Mouse (Mus musculus): ENCODE data around the gene Zfp691. TPM values are rescaled to one million over a fixed set of nuclear protein-coding genes. Genes with fewer than 3 reads are reported as not detected.

Zfp691 gene
- polyA plus RNA-seq, 1 experiment from 2014 or later: 6.1 TPM

- H3K9ac ChIP-seq (replicated peaks; ENCODE audit: low read depth, low read length): no peak overlapping the region
- no peak overlapping the region for H3K4me3 ChIP-seq (replicated peaks; ENCODE audit: low read length)
- H3K9me3 ChIP-seq (ENCODE audit: control insufficient read depth, low read length): no peaks in the 10 kb centered on the region
- H3K4me2 ChIP-seq (ENCODE audit: low read length): no peak overlapping the region
- no peaks in the 10 kb centered on the region for H3K36me3 ChIP-seq (ENCODE audit: control insufficient read depth, insufficient read depth)
- 73% methylated on average over 3 of the region's 3 CpGs for WGBS
- H3K27me3 ChIP-seq (replicated peaks; ENCODE audit: control insufficient read depth, insufficient read depth, low read length): no peaks in the 10 kb centered on the region
- H3K27ac ChIP-seq (ENCODE audit: low read length): no peak overlapping the region
- H3K4me1 ChIP-seq (replicated peaks; ENCODE audit: control insufficient read depth, insufficient read depth, low read length): peaks cover 3% of the 10 kb centered on the region
- no peak for ATAC-seq
These were observed 17.3 kb upstream of the Zfp691 start for GRCm38 (mm10) chr4:119191273-119191672.

- Histone ChIP-seq H3K27me3 (replicated peaks; ENCODE audit: control insufficient read depth, insufficient read depth, low read length) (no peaks in the 10 kb centered on the region), H3K4me1 (replicated peaks; ENCODE audit: control insufficient read depth, insufficient read depth, low read length) (no peaks in the 10 kb centered on the region), H3K27ac (ENCODE audit: low read length) (no peak overlapping the region), H3K4me2 (ENCODE audit: low read length) (no peak overlapping the region), H3K4me3 (replicated peaks; ENCODE audit: low read length) (no peak overlapping the region), H3K9me3 (ENCODE audit: control insufficient read depth, low read length) (no peaks in the 10 kb centered on the region), H3K36me3 (ENCODE audit: control insufficient read depth, insufficient read depth) (no peaks in the 10 kb centered on the region), H3K9ac (replicated peaks; ENCODE audit: low read depth, low read length) (no peak overlapping the region)
- WGBS: 86% methylated on average over 8 of the region's 8 CpGs
- ATAC-seq: no peak
These were observed 16.6 kb upstream of the Zfp691 start for GRCm38 (mm10) chr4:119190618-119191017.

DNA sequence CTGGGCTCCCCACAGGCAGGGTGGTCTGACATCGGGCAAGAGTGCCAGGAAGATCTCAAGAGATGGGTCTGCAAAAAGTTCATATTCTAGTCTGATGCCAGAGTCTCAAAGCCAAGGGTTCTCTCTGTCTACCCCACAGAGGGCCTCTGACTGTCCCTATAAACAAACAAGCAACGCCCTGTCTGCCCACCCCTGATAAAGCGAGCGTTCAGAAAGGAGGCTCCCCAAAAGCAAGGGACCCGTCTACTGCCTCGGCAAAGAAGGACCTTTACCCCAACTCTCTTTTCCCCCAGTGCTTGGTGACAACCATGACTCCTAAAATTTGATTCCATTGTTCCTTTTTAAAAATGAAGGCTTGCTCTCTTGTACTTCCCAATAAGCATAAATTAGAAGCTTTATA lies 15.9 kb upstream of the Zfp691 start, which contains the start of gene Ermap:
Ermap (minus strand) TSS at position 148 of the 400 bp plus-strand sequence.
- Histone ChIP-seq H3K4me1 (replicated peaks; ENCODE audit: control insufficient read depth, insufficient read depth, low read length) (no peaks in the 10 kb centered on the region), H3K27ac (ENCODE audit: low read length) (no peak within 1 kb of the TSS), H3K4me3 (replicated peaks; ENCODE audit: low read length) (no peak within 1 kb of the TSS), H3K36me3 (ENCODE audit: control insufficient read depth, insufficient read depth) (no peaks in the 10 kb centered on the region), H3K4me2 (ENCODE audit: low read length) (no peak within 1 kb of the TSS), H3K9me3 (ENCODE audit: control insufficient read depth, low read length) (no peaks in the 10 kb centered on the region), H3K9ac (replicated peaks; ENCODE audit: low read depth, low read length) (no peak within 1 kb of the TSS), H3K27me3 (replicated peaks; ENCODE audit: control insufficient read depth, insufficient read depth, low read length) (no peaks in the 10 kb centered on the region)
- WGBS: 84% methylated on average over 6 of the region's 6 CpGs
- no peak for ATAC-seq

DNA sequence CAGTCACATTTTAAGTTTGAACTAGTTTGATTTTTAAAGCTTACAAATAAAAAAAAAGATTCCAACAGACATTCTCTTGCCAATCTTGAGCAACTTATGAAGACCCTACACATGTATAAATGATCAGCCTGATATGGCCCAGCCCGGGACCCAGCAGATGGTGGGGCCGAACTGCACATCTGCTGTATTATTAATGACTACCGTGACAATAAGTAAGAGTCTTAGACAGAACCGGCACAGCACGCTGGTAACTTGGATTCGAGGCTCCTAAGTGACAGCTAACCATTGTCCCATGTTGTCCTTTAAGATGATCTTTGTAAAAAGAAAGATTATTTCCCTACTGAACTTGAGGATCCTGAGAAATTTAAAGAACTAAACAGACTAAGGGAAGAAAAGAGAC lies 15.4 kb upstream of the Zfp691 start:
- H3K27me3 ChIP-seq (replicated peaks; ENCODE audit: control insufficient read depth, insufficient read depth, low read length): no peaks in the 10 kb centered on the region
- H3K27ac ChIP-seq (ENCODE audit: low read length): no peak overlapping the region
- H3K9me3 ChIP-seq (ENCODE audit: control insufficient read depth, low read length): no peaks in the 10 kb centered on the region
- H3K36me3 ChIP-seq (ENCODE audit: control insufficient read depth, insufficient read depth): no peaks in the 10 kb centered on the region
- 65% methylated on average over 6 of the region's 6 CpGs for WGBS
- H3K4me1 ChIP-seq (replicated peaks; ENCODE audit: control insufficient read depth, insufficient read depth, low read length): no peaks in the 10 kb centered on the region
- no peak overlapping the region for H3K9ac ChIP-seq (replicated peaks; ENCODE audit: low read depth, low read length)
- ATAC-seq: no peak
- no peak overlapping the region for H3K4me3 ChIP-seq (replicated peaks; ENCODE audit: low read length)
- no peak overlapping the region for H3K4me2 ChIP-seq (ENCODE audit: low read length)

DNA sequence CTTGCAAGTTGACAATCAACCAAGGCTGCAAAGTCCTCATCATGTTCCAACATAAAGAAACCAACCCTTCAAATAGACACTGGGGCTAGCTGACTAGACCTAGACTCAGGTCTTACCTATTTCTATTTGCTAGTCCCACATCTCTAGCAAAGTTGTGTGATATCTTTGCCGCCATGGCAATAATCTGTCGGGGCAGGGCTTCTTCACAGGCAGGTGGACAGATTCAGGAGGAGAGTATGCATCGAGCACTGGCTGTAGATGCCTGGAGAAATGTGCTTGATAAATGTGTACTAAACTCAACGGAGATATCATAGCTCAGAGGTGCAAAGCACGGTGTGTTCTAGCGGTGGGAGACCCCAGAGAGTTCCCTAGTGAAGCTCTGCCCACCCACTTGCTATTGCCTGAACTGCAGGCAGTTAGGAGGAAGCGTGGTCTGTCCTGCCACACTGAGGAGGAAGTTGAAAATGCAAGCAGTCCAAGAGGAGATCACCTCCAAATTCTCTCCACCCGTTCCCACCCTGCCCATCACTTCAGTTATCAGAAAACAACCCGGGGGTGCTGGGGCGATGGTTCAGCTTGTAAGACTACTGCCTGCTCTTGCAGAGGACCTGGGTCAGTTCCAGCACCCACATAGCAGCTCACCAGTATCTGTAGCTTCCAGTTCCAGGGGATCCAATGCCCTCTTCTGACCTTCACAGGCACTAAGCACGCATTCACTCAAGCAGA lies 14.2 kb upstream of the Zfp691 start:
- H3K4me3 ChIP-seq (replicated peaks; ENCODE audit: low read length): no peak overlapping the region
- ATAC-seq: no peak

DNA sequence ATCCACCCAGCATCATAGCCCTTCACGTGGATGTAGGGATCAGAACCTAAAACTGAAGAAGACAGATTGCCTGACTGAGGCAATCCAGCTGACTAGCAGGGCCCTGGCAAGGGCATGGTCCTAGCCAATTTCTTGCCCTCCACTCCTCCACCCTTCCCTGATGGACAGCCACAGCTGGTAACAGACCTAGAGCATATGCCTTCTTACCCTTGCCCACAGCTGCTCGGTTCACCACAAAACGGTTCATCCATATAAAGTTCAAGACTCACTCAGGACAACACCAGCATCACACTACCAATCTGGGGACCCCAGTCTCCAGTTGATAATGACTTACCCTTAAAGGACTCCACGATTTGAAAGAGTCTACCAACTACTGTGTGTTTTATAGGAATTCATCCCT lies 11.8 kb upstream of the Zfp691 start:
- ATAC-seq: no peak
- no peaks in the 10 kb centered on the region for H3K27me3 ChIP-seq (replicated peaks; ENCODE audit: control insufficient read depth, insufficient read depth, low read length)
- H3K27ac ChIP-seq (ENCODE audit: low read length): no peak overlapping the region
- H3K36me3 ChIP-seq (ENCODE audit: control insufficient read depth, insufficient read depth): no peaks in the 10 kb centered on the region
- H3K4me3 ChIP-seq (replicated peaks; ENCODE audit: low read length): no peak overlapping the region
- H3K4me2 ChIP-seq (ENCODE audit: low read length): no peak overlapping the region
- 93% methylated on average over 4 of the region's 4 CpGs for WGBS
- H3K9ac ChIP-seq (replicated peaks; ENCODE audit: low read depth, low read length): no peak overlapping the region
- H3K9me3 ChIP-seq (ENCODE audit: control insufficient read depth, low read length): no peaks in the 10 kb centered on the region
- no peaks in the 10 kb centered on the region for H3K4me1 ChIP-seq (replicated peaks; ENCODE audit: control insufficient read depth, insufficient read depth, low read length)

More for the DNA sequence above, 14.2 kb upstream of the Zfp691 start:
- no peak overlapping the region for H3K4me2 ChIP-seq (ENCODE audit: low read length)
- H3K9me3 ChIP-seq (ENCODE audit: control insufficient read depth, low read length): no peaks in the 10 kb centered on the region
- H3K36me3 ChIP-seq (ENCODE audit: control insufficient read depth, insufficient read depth): no peaks in the 10 kb centered on the region
- no peaks in the 10 kb centered on the region for H3K4me1 ChIP-seq (replicated peaks; ENCODE audit: control insufficient read depth, insufficient read depth, low read length)
- H3K27ac ChIP-seq (ENCODE audit: low read length): no peak overlapping the region
- H3K9ac ChIP-seq (replicated peaks; ENCODE audit: low read depth, low read length): no peak overlapping the region
- 59% methylated on average over 11 of the region's 11 CpGs for WGBS
- no peaks in the 10 kb centered on the region for H3K27me3 ChIP-seq (replicated peaks; ENCODE audit: control insufficient read depth, insufficient read depth, low read length)

- ATAC-seq: no peak
- Histone ChIP-seq H3K4me2 (ENCODE audit: low read length) (no peak overlapping the region), H3K36me3 (ENCODE audit: control insufficient read depth, insufficient read depth) (no peaks in the 10 kb centered on the region), H3K27ac (ENCODE audit: low read length) (no peak overlapping the region), H3K9me3 (ENCODE audit: control insufficient read depth, low read length) (no peaks in the 10 kb centered on the region), H3K4me1 (replicated peaks; ENCODE audit: control insufficient read depth, insufficient read depth, low read length) (no peaks in the 10 kb centered on the region), H3K27me3 (replicated peaks; ENCODE audit: control insufficient read depth, insufficient read depth, low read length) (no peaks in the 10 kb centered on the region), H3K9ac (replicated peaks; ENCODE audit: low read depth, low read length) (no peak overlapping the region), H3K4me3 (replicated peaks; ENCODE audit: low read length) (no peak overlapping the region)
- 19% methylated on average over 1 of the region's 1 CpGs for WGBS
These were observed 9.5 kb upstream of the Zfp691 start for GRCm38 (mm10) chr4:119183525-119183924.

DNA sequence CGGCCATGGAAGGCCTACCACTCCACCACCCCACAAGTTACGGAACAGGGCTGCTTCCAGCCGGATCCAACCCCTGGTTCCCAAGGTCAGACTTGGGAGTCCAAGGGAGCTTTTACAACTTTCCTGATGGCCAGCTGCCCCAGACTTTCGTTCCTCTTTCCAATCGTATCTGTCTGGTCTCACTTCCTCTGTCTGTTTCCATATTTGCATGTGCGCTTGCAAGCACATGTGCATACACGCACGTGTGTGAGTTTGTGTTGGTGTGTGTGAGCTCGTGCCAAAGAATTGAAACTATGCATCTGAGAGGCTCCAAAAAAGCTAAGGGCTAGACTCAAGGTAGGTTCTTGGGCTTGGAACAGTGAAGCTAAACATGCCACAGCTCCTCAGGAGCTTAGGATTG lies 7.5 kb upstream of the Zfp691 start:
- no peaks in the 10 kb centered on the region for H3K27me3 ChIP-seq (replicated peaks; ENCODE audit: control insufficient read depth, insufficient read depth, low read length)
- no peaks in the 10 kb centered on the region for H3K4me1 ChIP-seq (replicated peaks; ENCODE audit: control insufficient read depth, insufficient read depth, low read length)
- H3K4me3 ChIP-seq (replicated peaks; ENCODE audit: low read length): no peak overlapping the region
- H3K9ac ChIP-seq (replicated peaks; ENCODE audit: low read depth, low read length): no peak overlapping the region
- no peak for ATAC-seq
- H3K4me2 ChIP-seq (ENCODE audit: low read length): no peak overlapping the region
- no peaks in the 10 kb centered on the region for H3K36me3 ChIP-seq (ENCODE audit: control insufficient read depth, insufficient read depth)
- H3K9me3 ChIP-seq (ENCODE audit: control insufficient read depth, low read length): no peaks in the 10 kb centered on the region
- no peak overlapping the region for H3K27ac ChIP-seq (ENCODE audit: low read length)
- WGBS: 86% methylated on average over 9 of the region's 9 CpGs

DNA sequence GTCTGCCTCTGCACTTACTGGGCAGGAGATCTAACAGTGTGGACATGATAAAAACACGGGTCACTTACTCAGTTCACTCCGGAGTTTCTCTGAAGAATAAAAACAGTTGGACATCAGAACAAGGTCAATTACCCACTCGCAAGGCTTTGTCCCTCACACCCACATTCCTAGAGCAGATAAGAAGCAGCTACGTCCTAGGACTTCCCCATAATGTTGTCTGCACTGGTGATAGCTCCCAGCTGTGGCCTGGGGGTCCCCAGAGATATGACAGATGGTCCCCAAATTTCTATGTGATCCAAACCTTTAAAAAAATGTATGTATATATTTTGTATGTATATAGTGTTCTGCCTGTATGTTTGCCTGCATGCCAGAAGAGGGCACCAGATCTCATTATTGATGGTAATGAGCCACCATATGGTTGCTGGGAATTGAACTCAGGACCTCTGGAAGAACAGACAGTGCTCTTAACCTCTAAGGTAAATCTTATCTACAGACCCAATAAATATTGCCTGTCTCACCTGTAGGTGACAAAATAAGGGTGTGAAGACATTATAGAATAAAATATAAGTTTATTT lies 6.2 kb upstream of the Zfp691 start:
- Histone ChIP-seq H3K9ac (replicated peaks; ENCODE audit: low read depth, low read length) (no peak overlapping the region), H3K36me3 (ENCODE audit: control insufficient read depth, insufficient read depth) (no peaks in the 10 kb centered on the region), H3K4me2 (ENCODE audit: low read length) (no peak overlapping the region), H3K27ac (ENCODE audit: low read length) (no peak overlapping the region), H3K27me3 (replicated peaks; ENCODE audit: control insufficient read depth, insufficient read depth, low read length) (no peaks in the 10 kb centered on the region), H3K4me1 (replicated peaks; ENCODE audit: control insufficient read depth, insufficient read depth, low read length) (no peaks in the 10 kb centered on the region), H3K4me3 (replicated peaks; ENCODE audit: low read length) (no peak overlapping the region), H3K9me3 (ENCODE audit: control insufficient read depth, low read length) (no peaks in the 10 kb centered on the region)
- ATAC-seq: no peak
- WGBS: 66% methylated on average over 4 of the region's 4 CpGs
